Mouse (Mus musculus): ENCODE measurements around the gene Zfp280d.

The Zfp280d gene

DNA sequence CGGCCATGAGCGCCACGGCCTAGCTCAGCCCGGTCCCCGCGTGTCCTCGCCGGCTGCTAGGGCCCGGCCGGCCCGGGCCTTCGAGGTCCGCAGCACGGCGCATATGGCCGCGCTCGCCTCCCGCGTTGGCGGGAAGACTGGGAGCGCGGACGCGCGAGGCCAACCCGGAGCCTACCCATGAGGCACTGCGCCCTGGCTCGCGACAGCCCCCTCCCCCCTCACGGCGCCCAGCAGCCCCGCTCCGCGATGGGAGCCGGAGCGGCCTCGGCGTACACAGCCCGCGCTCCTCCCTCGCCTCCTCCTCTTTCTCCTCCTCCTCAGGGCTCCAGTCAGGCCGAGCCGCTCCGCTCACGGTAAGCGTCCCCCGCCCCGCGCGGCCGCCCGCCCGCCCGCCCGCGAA is at the start of gene Zfp280d:
Zfp280d (plus strand) TSS at position 184 of the 400 bp plus-strand sequence.
- peak; percentile 94 for DNase-seq (ENCODE audit: low spot score)

DNA sequence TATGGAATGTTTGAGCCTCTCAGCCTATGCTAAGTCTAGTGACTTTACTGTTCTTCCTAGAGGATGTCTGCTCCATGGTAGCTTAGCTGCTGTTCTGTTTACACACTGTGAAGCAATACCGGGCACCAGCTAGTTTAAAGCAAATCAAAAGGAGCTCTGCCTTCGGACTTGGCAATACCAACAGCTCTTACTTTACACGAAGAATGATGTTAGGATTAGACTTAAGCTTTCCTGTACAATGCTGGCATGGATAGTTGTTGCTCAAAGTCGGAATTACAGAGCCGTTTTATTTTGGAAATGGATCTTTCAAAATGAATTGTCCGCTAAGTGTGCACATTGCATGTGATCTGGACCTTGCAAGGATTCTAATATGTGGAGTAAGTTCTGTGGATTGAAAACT is 48.1 kb upstream of the Zfp280d start:
- no peak for DNase-seq (ENCODE audit: low spot score)

DNA sequence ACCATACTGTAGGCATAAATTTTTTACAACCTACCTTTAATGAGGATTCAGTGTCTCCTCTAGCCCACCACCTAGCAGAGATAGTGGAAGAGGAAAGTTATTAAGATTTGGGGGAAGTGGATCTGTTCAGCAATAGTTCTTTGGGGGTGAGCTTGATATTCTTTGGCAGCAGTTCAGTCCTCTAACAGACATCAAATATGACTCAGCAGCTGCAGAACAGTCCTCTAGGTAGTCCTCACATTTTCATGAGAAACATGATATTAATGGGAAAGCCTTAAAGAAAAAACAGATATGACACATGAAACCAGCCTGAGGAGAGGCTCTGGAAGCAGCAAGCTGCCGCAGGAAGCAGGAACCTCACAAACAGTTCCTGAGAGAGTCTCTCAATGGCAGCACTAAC is 22.0 kb upstream of the Zfp280d start:
- no peak for DNase-seq (ENCODE audit: low spot score)

DNA sequence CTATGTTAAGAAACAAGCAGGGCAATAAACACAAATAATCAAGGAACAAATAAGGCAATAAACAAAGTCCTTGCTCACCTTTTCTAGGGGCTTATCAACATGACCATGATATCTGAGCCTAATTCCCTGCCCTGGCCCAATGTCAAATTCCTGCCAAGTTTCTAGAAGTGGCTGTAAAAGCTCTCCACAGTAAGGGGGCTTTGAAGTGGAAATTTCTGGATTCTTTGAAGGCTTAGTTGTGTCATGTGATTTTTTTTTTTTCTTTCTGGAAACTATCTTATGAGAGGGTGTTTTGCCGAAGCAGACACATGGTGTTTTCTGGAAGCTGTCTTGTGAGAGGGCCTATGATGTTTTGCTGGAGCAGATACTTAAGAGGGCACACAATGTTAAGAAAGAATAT is 19.4 kb upstream of the Zfp280d start:
- DNase-seq (ENCODE audit: low spot score): no peak

DNA sequence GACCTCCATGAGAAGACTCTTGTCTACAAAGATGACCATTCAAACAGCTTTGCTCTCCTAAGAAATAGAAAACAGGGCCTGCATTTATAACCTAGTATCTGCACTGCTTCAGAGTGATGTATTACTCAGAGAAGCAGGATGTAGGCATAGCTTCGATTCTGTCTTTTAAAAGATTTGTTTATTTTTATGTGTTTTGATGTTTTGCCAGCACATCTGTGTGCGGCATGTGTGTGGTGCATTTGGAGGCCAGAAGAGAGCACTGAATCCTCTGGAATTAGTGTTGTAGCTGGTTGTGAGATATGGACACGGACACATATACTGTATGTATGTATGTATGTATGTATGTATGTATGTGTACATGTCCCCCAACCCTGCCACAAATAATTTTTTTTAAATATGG is 18.0 kb upstream of the Zfp280d start:
- DNase-seq (ENCODE audit: low spot score): no peak

- no peak for DNase-seq (ENCODE audit: low spot score)
Observed at GRCm38 (mm10) chr9:72260337-72260736, 14.3 kb upstream of the Zfp280d start.

DNA sequence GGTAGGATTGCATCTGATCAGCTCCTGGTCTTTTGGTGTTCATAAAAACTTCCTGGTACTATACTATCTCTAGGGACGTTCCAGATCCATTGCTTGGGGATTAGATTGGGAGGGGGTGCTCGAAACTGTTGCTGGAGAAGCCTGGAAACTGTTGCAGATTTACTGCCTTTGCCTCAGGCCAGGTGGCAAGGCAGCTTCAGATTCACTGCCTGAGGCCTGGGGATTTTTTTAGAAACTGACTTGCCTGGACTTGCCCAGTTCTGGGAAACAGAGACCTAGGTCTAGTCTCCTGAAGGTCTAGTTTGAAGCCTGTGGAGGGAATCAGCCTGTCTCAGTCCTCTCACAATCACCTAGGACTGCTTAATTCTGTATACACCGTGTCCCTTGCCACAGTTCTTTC is 9.8 kb upstream of the Zfp280d start:
- no peak for DNase-seq (ENCODE audit: low spot score)

GRCm38 (mm10) chr9:72270146-72270545 is 4.5 kb upstream of the Zfp280d start:
- no peak for DNase-seq (ENCODE audit: low spot score)

- no peak for DNase-seq (ENCODE audit: low spot score)
Observed at GRCm38 (mm10) chr9:72273646-72274410, 832 bp upstream of the Zfp280d start.

- DNase-seq (ENCODE audit: low spot score): peak; percentile 69
Observed at GRCm38 (mm10) chr9:72275101-72275978, 680 bp downstream of the Zfp280d start.

DNA sequence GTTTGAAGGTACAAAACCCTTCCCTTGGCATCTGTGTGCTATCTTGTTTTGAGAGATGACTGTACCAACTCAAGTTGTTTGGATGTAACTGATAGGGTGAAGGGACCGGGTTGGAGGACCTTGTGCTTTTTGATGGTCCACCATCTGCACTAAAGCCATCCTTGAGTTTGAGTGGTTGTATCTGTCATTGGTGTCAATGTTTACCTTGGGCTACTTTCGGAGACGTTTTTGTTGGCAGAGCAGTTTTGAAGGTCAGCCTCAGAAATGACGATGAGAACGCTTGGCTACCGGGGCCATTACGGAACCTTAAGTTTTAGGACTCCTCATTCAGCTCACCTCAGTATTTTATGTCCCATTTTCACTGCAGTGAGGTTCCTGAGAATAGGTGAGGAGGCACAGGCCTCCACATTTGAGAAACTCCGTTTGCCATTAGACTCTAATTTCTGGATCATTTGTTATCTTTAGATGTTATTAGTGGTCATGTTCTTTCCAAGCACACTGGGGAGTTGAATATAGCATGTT is 1.4 kb downstream of the Zfp280d start:
- DNase-seq (ENCODE audit: low spot score): peak; percentile 16

DNA sequence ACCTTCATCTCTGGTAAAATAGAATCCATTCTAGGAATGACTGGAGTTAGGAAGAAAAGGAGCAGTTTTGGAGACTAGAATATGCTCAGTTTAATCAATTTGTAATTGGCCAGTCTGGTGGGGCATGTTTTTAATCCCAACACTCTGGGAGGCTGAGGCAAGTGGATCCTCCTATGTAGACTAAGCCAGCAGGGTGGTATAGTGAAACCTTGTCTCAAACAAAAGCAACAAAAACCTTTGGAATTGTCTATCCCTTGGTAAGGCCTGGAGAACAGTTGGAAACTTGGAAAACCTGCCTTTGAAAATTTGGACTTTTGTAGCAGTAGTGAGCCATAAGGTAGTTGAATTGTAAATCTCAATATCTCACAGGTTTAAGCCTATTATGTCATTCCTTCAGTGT is 2.3 kb downstream of the Zfp280d start:
- no peak for DNase-seq (ENCODE audit: low spot score)

DNA sequence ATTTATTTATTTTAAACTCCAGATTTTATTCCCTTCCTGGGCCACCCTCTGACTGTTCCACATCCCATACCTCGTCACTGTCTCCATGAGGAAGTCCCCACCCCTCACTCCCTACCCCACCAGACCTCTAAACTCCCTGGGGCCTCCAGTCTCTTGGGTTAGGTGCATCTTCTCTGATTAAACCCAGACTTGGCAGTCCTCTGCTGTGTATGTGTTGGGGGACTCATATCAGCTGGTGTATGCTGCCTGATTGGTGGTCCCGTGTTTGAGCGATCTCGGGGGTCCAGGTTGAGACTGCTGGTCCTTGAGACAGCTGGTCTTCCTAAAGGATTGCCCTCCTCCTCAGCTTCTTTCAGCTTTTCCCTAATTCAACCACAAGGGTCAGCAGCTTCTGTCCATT is 5.3 kb downstream of the Zfp280d start:
- DNase-seq (ENCODE audit: low spot score): no peak

DNA sequence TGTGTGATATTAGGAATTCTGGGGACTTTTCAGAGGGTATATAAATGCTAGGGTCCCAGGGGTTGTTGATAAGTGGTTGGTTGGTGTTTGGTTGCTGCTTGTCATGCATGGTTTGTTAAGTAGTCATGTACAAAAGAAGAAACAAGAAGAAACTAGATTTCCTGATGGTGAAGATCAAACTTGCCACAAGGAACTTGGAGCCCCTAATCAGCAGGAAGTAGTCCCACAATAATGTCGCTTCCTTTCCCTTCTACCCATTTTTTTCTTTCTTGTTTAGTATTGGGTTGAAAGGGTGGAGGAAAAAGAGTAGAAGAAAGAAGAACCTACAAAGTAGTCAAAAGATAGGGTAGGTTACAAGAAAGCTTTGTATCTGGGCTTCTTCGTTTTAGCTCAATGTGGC is 13.0 kb downstream of the Zfp280d start:
- no peak for DNase-seq (ENCODE audit: low spot score)

- peak; percentile 57 for DNase-seq (ENCODE audit: low spot score)
Observed at GRCm38 (mm10) chr9:72288210-72288609, 13.6 kb downstream of the Zfp280d start.

DNA sequence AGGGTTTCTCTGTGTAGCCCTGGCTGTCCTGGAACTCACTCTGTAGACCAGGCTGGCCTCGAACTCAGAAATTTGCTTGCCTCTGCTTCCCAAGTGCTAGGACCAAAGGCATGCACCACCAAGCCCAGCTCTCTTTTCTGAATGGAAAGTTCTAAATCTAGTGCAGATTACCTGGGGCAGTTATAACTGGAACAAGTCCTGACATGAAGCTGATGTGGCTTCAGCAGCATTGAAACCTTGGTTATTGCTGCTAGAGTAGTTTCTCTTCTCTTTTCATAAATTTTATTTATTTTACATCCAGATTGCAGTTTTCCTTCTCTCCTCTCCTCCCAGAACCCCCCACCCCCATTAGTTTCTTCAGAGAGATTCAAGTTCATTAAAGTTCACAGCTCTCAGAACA is 14.4 kb downstream of the Zfp280d start:
- DNase-seq (ENCODE audit: low spot score): no peak

DNA sequence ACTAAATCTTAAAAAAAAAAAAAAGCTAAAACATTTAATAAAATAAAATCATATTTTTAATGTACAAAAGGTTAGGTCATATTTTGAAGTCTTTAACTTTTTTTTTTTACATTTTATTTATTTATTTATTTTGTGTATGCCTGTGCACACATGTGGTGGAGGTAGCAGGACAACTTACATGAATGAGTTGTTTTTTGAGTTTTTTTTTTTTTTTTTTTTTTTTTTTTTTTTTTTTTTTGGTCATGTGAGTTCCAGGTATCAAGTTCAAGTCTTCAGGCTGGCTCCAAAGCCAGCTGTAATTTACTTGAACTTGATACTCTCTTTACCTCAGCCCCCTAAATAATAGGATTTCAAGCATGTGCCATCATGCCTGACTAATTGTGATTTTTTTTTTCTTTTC is 19.4 kb downstream of the Zfp280d start:
- DNase-seq (ENCODE audit: low spot score): no peak

DNA sequence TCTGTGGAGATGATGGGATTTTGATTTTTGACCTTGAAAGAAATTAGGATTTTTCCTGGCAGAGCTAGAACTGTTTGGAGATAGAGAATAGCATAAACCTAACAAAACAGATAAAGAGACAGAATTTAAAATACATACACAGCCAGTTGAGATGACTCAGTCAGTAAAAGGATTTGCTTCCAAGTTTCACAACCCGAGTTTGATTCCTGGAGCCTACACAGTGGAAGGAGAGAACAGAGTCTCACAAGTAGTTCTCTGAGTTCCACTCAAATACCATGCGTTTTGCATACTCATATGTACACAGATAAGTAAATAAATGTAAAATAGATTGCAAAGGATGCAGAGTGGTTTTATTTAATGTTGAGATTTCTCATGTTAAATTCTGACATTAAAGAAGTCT is 35.1 kb downstream of the Zfp280d start:
- no peak for DNase-seq (ENCODE audit: low spot score)

DNA sequence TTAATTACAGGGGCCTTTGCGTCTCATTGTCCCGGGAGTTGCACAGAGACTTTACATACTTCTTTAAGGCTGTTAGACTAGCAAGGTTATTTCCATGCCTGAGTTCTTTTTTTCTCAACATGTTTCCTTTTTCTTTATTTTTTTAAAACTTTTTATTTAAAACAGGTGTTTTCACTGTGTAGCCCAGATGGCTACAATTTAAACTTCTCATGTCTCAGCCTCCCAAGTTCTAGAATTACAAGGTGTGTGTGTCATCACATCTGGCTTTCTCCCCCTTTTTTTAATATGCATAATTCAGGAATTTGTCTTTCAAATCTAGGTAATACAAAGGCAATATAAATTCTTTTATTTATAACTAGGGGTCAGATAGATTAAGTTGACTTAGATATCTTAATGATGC is 58.6 kb downstream of the Zfp280d start:
- no peak for DNase-seq (ENCODE audit: low spot score)

GRCm38 (mm10) chr9:72336069-72336468 is 61.4 kb downstream of the Zfp280d start:
- no peak for DNase-seq (ENCODE audit: low spot score)

- no peak for DNase-seq (ENCODE audit: low spot score)
Observed at GRCm38 (mm10) chr9:72339119-72339518, 64.5 kb downstream of the Zfp280d start.

- DNase-seq (ENCODE audit: low spot score): no peak
Observed at GRCm38 (mm10) chr9:72343844-72344243, 69.2 kb downstream of the Zfp280d start.

- DNase-seq (ENCODE audit: low spot score): no peak
Observed at GRCm38 (mm10) chr9:72372359-72372758, 97.7 kb downstream of the Zfp280d start.

Data from yolk sac, embryonic 10.5 days (tissue).